ENCODE assay signal across 7 mouse cellular contexts in the genomic region with DNA sequence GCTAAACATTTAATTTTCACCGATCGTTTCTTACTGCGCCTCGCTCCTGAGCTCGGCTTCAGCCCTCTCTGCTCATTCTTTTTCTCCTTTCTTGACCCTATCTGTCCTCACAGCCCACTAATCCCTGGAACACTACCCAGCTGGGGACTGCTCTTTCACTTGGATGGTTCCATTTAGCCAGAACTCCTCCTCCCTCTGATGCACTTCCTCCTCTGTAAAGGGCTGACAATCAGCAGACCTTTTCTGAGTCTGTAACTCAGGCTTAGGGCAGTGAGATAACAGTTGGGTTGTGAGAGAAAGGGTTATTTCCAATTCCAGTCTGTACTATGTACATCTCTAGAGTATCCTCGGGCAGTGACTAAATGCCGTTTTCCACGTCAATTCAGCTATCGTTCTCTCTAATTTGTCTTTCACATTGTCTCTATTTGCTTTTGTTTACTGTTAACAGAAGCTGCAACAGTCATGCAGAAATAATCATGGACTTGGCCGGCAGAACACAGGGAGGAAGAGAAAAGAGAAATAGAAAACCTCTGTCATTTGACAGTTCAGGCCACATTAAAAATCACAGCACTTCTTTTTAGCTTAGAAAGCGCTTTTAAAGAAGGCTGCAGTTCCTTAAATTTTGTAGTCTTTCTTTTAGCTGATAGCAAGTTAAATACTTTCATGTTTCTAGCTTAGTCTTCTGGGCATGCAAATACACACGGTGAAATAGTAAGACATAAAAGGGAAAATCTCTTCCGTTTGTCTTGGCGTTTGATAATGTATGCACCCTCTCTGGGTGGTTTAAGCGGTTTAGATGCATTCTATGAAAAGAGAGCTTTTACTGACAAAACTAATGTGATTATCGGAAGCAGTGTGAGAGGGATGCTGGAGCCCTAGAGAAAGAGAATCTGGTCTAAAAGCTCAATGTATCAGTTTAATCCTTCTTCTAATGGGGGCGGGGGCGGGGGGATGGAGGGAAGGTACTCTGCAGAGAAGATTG.
DNase-seq lines count a peak whose midpoint lies in the region; ATAC-seq lines count a peak whose summit lies in the region.

No protein-coding gene starts in this region.

- H3K27ac ChIP-seq in brown adipose tissue, adult 24 weeks (replicated peaks; ENCODE audit: low read depth, low read length) = peak overlapping the region; percentile 3; the same call in 1 of the 2 replicates
- H3K27ac ChIP-seq in forebrain, embryonic 11.5 days (ENCODE audit: low read depth, low read length) = peak overlapping the region; percentile 15; the same call in 1 of the 2 replicates
- H3K27ac ChIP-seq in hindbrain, embryonic 15.5 days (replicated peaks) = peak overlapping the region; percentile 59

- H3K36me3 ChIP-seq in forebrain, embryonic 11.5 days (ENCODE audit: control insufficient read depth, insufficient read depth, low read length) = no peaks in the 10 kb centered on the region
- no peaks in the 10 kb centered on the region for H3K36me3 ChIP-seq in hindbrain, embryonic 15.5 days

- H3K4me2 ChIP-seq in forebrain, embryonic 11.5 days (ENCODE audit: low read depth, low read length, severe bottlenecking) = peak overlapping the region; percentile 0; the same call in 1 of the 2 replicates
- H3K4me2 ChIP-seq in hindbrain, embryonic 15.5 days = peak overlapping the region; percentile 49

- H3K9ac ChIP-seq in forebrain, embryonic 11.5 days (ENCODE audit: low read length) = 0 out of 2 replicates have a peak overlapping the region, but pooled peaks have one; percentile 5
- H3K9ac ChIP-seq in hindbrain, embryonic 15.5 days = no peak overlapping the region

- no peak overlapping the region for H3K4me3 ChIP-seq in brown adipose tissue, adult 24 weeks (ENCODE audit: insufficient read depth, low read depth, low read length)
- no peak overlapping the region; the same call in 1 of the 2 replicates for H3K4me3 ChIP-seq in forebrain, embryonic 11.5 days (ENCODE audit: low read depth, low read length)
- peak overlapping the region; percentile 19 for H3K4me3 ChIP-seq in hindbrain, embryonic 15.5 days

- no peaks in the 10 kb centered on the region for H3K4me1 ChIP-seq in brown adipose tissue, adult 24 weeks (ENCODE audit: control insufficient read depth, insufficient read depth, insufficient read length, low read length)
- H3K4me1 ChIP-seq in forebrain, embryonic 11.5 days (replicated peaks; ENCODE audit: control insufficient read depth, insufficient read depth, low read length) = peaks cover 2% of the 10 kb centered on the region; the same call in 1 of the 2 replicates
- H3K4me1 ChIP-seq in hindbrain, embryonic 15.5 days (replicated peaks) = peaks cover 14% of the 10 kb centered on the region; the same call in 1 of the 2 replicates

- DNase-seq in Muller cell, postnatal 12 days (ENCODE audit: inconsistent ontology term) = peak; percentile 84
- peak; percentile 66 for DNase-seq in forebrain, embryonic 11.5 days (ENCODE audit: low spot score)
- DNase-seq in retina, postnatal 7 days (ENCODE audit: low read depth, low spot score) = peak; percentile 25
- no peak for DNase-seq in ovary, adult 18-20 months (ENCODE audit: low spot score)

- 10% methylated on average over 18 of the region's 18 CpGs for WGBS in forebrain, embryonic 11.5 days
- 17% methylated on average over 18 of the region's 18 CpGs for WGBS in hindbrain, embryonic 15.5 days

- H3K9me3 ChIP-seq in forebrain, embryonic 11.5 days (ENCODE audit: control insufficient read depth, low read length) = no peaks in the 10 kb centered on the region
- no peaks in the 10 kb centered on the region for H3K9me3 ChIP-seq in hindbrain, embryonic 15.5 days

- ATAC-seq in forebrain, embryonic 11.5 days (replicated peaks; ENCODE audit: low FRiP score) = peak; percentile 97
- ATAC-seq in hindbrain, embryonic 15.5 days (ENCODE audit: low FRiP score, low read depth) = peak; percentile 95
- ATAC-seq in inflammation-experienced regulatory T-cells, adult 6 months = no peak

- H3K27me3 ChIP-seq in forebrain, embryonic 11.5 days (ENCODE audit: control insufficient read depth, insufficient read depth, low read length) = peaks cover 2% of the 10 kb centered on the region; the same call in 1 of the 2 replicates
- no peaks in the 10 kb centered on the region for H3K27me3 ChIP-seq in hindbrain, embryonic 15.5 days

Comparison
In these comparisons a context has a peak if more than half of its experiments do, and no peak if none do; other contexts are left out.
1. H3K27ac ChIP-seq: peak in every context shown above with its lines; median percentile 59 in hindbrain, embryonic 15.5 days; 15 in forebrain, embryonic 11.5 days; 3 in brown adipose tissue, adult 24 weeks.